Mouse (Mus musculus) embryonic facial prominence, embryonic 12.5 days (tissue): ENCODE measurements at regions not wholly inside any gene's neighbourhood (a gene's known extent, or its start where the extent isn't known, plus 50 kb on each side); places are given as distances from the start of the nearest gene placed in this dataset.

ENCODE experiments used
- ATAC-seq: fragments of 200-750 bp; cut with Nextera tagmentation; 2 replicates; pipeline ENCODE4 v1.8.0; 2017; ENCODE audit not compliant: insufficient number of reproducible peaks, insufficient read depth, low FRiP score, low TSS enrichment
- H3K27ac ChIP-seq: fragments of 300-500 bp; sonication (generic); 2 replicates; pipeline ENCODE4 v1.5.1; 2016; ENCODE audit warnings: mild to moderate bottlenecking
- H3K27me3 ChIP-seq: fragments of 300-500 bp; sonication (generic); 2 replicates; pipeline ENCODE4 v1.6.1; 2016; ENCODE audit warnings: mild to moderate bottlenecking, moderate library complexity
- H3K36me3 ChIP-seq: fragments of 300-500 bp; sonication (generic); 2 replicates; pipeline ENCODE4 v1.6.1; 2016; ENCODE audit warnings: mild to moderate bottlenecking
- H3K4me1 ChIP-seq: fragments of 300-500 bp; sonication (generic); 2 replicates; pipeline ENCODE4 v1.6.1; 2016
- H3K4me2 ChIP-seq: fragments of 300-500 bp; sonication (generic); replicated peaks from 2 replicates; pipeline ENCODE4 v1.6.1; 2016; ENCODE audit warnings: mild to moderate bottlenecking, moderate library complexity
- H3K4me3 ChIP-seq: fragments of 300-500 bp; sonication (generic); 2 replicates; pipeline ENCODE4 v1.5.1; 2016; ENCODE audit warnings: mild to moderate bottlenecking
- H3K9ac ChIP-seq: fragments of 300-500 bp; sonication (generic); 2 replicates; pipeline ENCODE4 v1.6.1; 2016; ENCODE audit warnings: mild to moderate bottlenecking, moderate library complexity
- H3K9me3 ChIP-seq: fragments of 300-500 bp; sonication (generic); 2 replicates; pipeline ENCODE4 v1.6.1; 2016; ENCODE audit warnings: mild to moderate bottlenecking, moderate library complexity
- WGBS: fragments of 180-500 bp; shearing (Covaris S2); methylation state at CpG from one replicate; pipeline ENCODE4 v1.1.7; 2016; 5-methylcytosine and 5-hydroxymethylcytosine counted together

DNA sequence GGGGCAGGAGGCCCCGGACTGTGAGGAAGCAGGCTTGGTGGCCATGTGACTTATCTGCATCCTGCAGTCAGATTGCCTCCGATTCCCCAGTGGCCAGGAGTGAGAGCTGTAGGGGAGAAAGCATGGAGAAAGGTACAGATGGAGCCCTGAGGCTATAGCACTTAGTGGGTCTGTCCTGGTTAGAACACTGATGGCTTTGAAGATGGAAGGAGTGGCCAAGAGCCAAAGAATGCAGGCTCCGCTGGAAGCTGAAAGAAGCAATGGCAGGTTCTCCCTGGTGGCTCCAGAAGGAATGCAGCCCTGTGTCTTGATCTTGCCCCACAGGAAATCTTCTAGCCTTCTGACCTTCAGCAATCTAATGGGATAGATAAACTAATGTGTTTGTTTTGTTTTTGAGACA, 926.3 kb downstream of the 4930447A16Rik start:
- Histone ChIP-seq H3K27me3 (no peaks in the 10 kb centered on the region), H3K36me3 (no peaks in the 10 kb centered on the region), H3K4me2 (no peak overlapping the region), H3K4me3 (no peak overlapping the region), H3K27ac (no peak overlapping the region), H3K4me1 (no peaks in the 10 kb centered on the region), H3K9me3 (0 out of 2 replicates have a peak, but pooled peaks cover 3% of the 10 kb centered on the region), H3K9ac (no peak overlapping the region)
- no peak for ATAC-seq
- 67% methylated on average over 3 of the region's 3 CpGs for whole genome bisulfite sequencing

DNA sequence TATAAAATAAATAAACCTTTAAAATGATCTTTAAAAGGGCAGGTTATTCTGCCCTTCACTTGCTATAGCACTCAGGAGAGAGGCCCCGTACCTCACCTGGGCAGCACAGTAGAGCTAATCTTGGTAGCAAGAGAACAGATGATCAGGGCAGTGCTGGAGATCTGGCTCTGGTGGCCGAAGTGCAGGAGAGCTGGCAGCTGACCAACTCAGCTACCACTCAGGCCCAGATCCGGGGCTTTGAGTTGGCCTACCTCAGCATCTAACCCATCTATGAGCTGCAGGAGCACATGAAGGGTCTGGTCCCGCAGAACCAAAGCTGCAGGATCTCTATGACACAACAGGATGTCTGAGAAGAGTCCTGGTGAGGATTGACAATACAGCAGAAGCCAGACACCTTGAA, 928.0 kb downstream of the 4930447A16Rik start:
- Histone ChIP-seq H3K4me3 (no peak overlapping the region), H3K9ac (no peak overlapping the region), H3K9me3 (no peaks in the 10 kb centered on the region), H3K4me1 (no peaks in the 10 kb centered on the region), H3K27me3 (no peaks in the 10 kb centered on the region), H3K36me3 (no peaks in the 10 kb centered on the region), H3K27ac (no peak overlapping the region), H3K4me2 (no peak overlapping the region)
- WGBS = 79% methylated on average over 4 of the region's 4 CpGs
- no peak for ATAC-seq

DNA sequence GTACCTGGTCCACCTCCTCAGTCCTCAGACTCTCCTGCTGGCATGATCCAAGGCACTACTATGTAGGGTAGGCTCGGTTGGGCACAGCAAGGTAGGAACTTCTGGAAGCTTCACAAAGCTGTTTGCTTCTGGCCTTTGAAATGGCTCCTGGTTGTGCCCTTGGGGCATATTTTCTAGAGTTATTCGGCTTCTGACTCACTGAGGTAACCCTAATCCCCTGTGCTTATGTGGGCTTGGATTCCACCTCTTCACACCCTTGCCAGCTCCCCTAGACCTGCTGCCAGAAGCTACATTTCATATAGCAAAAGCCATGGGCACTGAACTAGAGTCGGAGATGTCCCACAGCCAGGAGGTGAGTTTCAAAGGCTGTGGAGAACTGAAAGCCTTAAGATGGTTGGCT, 933.7 kb downstream of the 4930447A16Rik start:
- H3K9ac ChIP-seq = no peak overlapping the region
- ATAC-seq = no peak
- H3K4me2 ChIP-seq = no peak overlapping the region
- no peak overlapping the region for H3K4me3 ChIP-seq
- 79% methylated on average over 3 of the region's 3 CpGs for WGBS
- H3K27me3 ChIP-seq = no peaks in the 10 kb centered on the region
- H3K27ac ChIP-seq = no peak overlapping the region
- no peaks in the 10 kb centered on the region for H3K4me1 ChIP-seq
- no peaks in the 10 kb centered on the region for H3K9me3 ChIP-seq
- no peaks in the 10 kb centered on the region for H3K36me3 ChIP-seq

DNA sequence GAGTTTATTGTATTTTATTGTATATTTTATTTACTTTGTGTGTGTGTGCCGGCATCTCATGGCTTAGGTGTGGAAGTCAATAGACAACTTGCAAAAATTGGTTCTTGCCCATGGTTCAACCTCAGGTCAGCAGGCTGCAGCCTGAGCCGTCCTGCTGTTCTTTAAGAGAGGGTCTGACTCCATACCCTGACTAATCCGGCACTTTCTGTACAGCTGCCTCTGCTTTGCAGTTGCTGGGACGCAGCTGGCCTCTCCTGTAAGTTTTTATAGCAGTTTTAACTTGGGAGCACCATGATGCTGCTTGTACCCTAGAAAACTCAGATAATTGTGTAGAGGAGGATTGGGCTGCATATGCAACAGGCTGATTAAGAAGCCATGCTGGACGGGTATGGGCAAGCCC, 938.2 kb downstream of the 4930447A16Rik start:
- ATAC-seq = no peak
- WGBS = 78% methylated on average over 5 of the region's 5 CpGs

DNA sequence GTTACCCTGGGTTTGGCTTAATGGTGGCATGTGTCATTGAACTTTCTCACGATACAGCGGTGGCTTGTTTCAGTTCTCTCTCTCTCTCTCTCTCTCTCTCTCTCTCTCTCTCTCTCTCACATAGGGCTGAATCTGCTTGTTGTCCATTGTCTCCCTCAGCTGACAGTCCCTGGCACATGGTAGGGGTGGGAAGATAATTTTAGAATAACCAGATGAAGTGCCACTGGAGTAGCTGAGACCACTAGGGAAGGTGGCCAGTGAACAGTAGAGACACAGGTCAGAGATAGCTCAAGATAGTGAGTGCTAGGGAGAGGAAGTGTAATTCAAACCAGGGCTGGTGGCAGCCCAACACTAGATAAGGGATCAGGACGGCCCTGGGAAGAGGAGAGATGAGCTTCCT, 938.7 kb downstream of the 4930447A16Rik start:
- Histone ChIP-seq H3K4me3 (no peak overlapping the region), H3K27ac (no peak overlapping the region), H3K27me3 (no peaks in the 10 kb centered on the region), H3K4me1 (no peaks in the 10 kb centered on the region), H3K36me3 (no peaks in the 10 kb centered on the region), H3K9ac (no peak overlapping the region), H3K4me2 (no peak overlapping the region), H3K9me3 (no peaks in the 10 kb centered on the region)
- ATAC-seq = no peak
- WGBS = 71% methylated on average over 3 of the region's 3 CpGs

More for the DNA sequence above, 938.2 kb downstream of the 4930447A16Rik start:
- Histone ChIP-seq H3K36me3 (no peaks in the 10 kb centered on the region), H3K9me3 (no peaks in the 10 kb centered on the region), H3K9ac (no peak overlapping the region), H3K27ac (no peak overlapping the region), H3K4me3 (no peak overlapping the region), H3K4me1 (no peaks in the 10 kb centered on the region), H3K4me2 (no peak overlapping the region), H3K27me3 (no peaks in the 10 kb centered on the region)

DNA sequence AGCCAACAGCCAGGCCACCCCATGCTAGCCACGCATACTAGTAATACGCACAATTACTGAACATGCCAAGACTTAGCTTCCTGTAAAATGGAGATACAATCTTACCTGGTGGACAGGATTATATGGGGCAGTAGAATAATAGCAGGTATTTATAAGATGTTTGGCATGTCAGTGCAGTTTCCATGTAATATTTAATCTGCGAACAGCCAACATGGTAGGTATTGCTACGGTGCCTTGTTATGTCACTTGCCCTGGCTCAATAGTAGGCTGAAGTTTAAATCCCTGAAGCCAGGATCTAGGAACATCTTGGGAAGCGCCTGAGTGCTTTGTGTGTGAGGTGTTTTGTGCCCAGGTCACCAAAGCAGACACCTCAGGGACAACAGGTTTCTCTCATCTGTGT, 942.3 kb downstream of the 4930447A16Rik start:
- Histone ChIP-seq H3K4me2 (no peak overlapping the region), H3K4me1 (no peaks in the 10 kb centered on the region), H3K27ac (no peak overlapping the region), H3K27me3 (no peaks in the 10 kb centered on the region), H3K9me3 (no peaks in the 10 kb centered on the region), H3K9ac (no peak overlapping the region), H3K4me3 (no peak overlapping the region), H3K36me3 (no peaks in the 10 kb centered on the region)
- ATAC-seq = no peak
- WGBS = 90% methylated on average over 5 of the region's 5 CpGs

DNA sequence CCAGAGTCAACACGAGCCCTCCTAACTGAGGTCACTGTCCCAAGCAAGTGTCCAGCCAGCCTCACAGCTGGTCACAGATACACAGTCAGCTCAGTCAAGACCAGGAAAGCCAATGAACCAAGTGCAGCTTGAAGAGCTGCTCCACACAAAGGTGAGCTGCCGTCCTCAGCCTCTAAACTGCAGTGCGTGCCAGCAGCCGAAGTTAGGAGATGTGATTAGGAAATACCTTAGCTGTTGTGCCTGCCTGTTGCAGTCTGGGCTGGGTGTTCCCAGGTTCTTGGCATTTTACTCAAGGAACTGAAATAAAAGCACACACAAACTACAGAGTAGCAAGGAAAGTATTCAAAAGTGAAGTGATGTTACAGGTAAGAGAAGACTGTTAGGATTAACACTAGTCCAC, 942.9 kb downstream of the 4930447A16Rik start:
- H3K4me3 ChIP-seq = no peak overlapping the region
- H3K27ac ChIP-seq = no peak overlapping the region
- no peaks in the 10 kb centered on the region for H3K9me3 ChIP-seq
- no peaks in the 10 kb centered on the region for H3K36me3 ChIP-seq
- H3K4me2 ChIP-seq = no peak overlapping the region
- ATAC-seq = no peak
- H3K27me3 ChIP-seq = no peaks in the 10 kb centered on the region
- no peaks in the 10 kb centered on the region for H3K4me1 ChIP-seq
- H3K9ac ChIP-seq = no peak overlapping the region
- WGBS = 78% methylated on average over 4 of the region's 4 CpGs

DNA sequence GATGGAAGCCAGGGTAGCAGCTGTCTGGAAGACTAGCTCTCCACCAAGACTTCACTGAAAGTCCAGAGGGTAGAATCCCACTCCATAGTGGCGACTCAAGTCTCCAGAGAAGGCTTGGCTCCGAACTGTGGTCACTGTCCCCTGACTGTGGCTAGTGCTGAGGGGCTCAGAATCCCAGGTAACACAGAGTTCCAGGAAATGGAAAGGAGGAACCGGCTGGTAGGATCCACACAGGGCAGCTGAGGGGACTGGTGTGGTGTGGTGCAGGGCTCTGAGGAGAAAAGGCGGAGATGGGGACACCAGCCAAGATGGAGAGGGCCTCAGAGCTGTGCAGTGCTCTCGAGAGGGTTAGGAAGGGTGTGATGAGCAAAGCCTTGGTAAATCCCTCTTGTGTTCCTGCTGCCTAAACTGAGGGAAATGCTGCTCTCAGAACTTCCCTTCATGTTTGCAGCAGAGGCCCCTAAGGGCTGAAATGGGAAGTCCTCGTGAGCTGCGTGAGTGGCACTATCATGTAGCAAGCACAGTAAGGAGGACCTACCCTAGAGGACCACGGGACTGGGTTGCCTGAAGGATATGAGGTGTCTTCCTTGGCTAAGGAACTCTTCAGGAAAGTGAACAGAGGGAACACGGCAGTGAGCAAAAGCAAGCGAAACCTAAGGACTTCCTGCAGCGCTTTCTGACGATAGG, 946.2 kb downstream of the 4930447A16Rik start:
- Histone ChIP-seq H3K4me3 (no peak overlapping the region), H3K36me3 (no peaks in the 10 kb centered on the region), H3K4me1 (no peaks in the 10 kb centered on the region), H3K27ac (no peak overlapping the region), H3K9me3 (no peaks in the 10 kb centered on the region), H3K4me2 (no peak overlapping the region), H3K9ac (no peak overlapping the region), H3K27me3 (no peaks in the 10 kb centered on the region)
- WGBS = 76% methylated on average over 12 of the region's 12 CpGs
- no peak for ATAC-seq

DNA sequence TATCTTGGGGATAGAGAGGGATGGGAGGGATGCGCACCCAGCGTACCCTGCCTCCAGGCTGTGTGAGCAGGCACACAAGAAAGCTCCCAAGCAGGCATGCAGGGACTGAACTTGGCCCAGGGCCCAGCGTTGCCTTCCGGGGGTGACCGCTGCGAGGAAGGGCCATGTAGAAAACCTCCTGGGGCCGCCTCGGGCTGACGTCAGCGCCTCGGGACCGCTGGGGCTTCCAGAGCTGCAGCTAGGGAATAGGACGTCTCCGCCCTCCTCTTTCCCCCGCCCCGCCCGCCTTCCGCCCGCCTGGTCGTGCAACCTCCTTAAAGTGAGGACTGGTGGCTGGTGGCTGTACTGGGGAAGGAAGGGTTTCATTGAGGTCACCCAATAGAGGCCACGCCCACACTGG, 948.4 kb downstream of the 4930447A16Rik start:
- peak; percentile 73 for ATAC-seq
- Histone ChIP-seq H3K9ac (0 out of 2 replicates have a peak overlapping the region, but pooled peaks have one; percentile 24), H3K27ac (no peak overlapping the region)

DNA sequence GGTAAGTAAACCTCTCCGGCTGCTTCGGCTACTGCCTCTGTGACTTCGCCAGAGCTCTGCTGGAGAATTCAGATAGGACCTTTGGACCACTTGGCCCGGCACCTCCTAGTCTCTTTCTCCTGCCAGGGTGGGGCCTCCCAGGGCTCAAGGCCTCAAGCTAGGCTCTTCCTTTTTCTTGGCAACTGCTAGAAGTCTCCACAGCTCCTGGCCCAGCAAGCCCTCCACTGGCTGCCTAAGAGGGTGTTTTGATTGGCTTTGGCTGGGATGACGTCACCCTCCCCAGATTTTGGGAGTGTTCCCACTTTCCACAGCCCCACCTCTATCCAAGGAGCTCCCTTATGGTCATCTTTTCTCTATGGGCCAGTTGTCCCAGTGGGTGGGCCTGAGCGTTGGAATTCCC, 949.4 kb downstream of the 4930447A16Rik start:
- Histone ChIP-seq H3K27ac (no peak overlapping the region), H3K4me1 (no peaks in the 10 kb centered on the region), H3K4me2 (no peak overlapping the region), H3K4me3 (no peak overlapping the region), H3K27me3 (no peaks in the 10 kb centered on the region), H3K9me3 (no peaks in the 10 kb centered on the region), H3K36me3 (no peaks in the 10 kb centered on the region), H3K9ac (no peak overlapping the region)
- 81% methylated on average over 6 of the region's 6 CpGs for WGBS
- no peak for ATAC-seq

More for the DNA sequence above, 948.4 kb downstream of the 4930447A16Rik start:
- WGBS = 5% methylated on average over 21 of the region's 21 CpGs
- H3K4me1 ChIP-seq = no peaks in the 10 kb centered on the region
- no peaks in the 10 kb centered on the region for H3K27me3 ChIP-seq
- no peaks in the 10 kb centered on the region for H3K36me3 ChIP-seq
- H3K9me3 ChIP-seq = no peaks in the 10 kb centered on the region
- H3K4me3 ChIP-seq = peak overlapping the region; percentile 24
- peak overlapping the region; percentile 52 for H3K4me2 ChIP-seq

DNA sequence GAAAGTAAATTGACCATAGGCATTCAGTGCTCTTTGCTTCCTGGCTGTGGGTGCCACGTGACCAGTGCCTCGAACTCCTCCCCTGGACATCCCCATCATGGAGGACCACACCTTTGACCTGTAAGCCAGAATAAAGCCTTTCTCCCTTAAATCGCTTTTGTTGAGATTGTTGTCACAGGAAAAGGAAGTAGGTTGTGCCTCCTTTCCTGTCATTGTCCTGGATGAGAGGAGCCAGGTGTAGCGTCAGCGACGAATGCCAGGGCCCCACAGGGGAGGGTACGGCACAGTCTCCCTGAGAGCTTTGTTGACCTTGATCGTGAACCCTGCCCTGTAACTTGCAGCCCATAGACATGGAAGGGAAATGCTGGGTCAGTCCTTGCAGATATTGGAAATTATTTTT, 952.8 kb downstream of the 4930447A16Rik start:
- Histone ChIP-seq H3K27me3 (no peaks in the 10 kb centered on the region), H3K36me3 (no peaks in the 10 kb centered on the region), H3K9me3 (no peaks in the 10 kb centered on the region), H3K4me3 (no peak overlapping the region), H3K27ac (no peak overlapping the region), H3K4me1 (no peaks in the 10 kb centered on the region), H3K9ac (no peak overlapping the region), H3K4me2 (no peak overlapping the region)
- ATAC-seq = no peak
- WGBS = 83% methylated on average over 8 of the region's 8 CpGs

DNA sequence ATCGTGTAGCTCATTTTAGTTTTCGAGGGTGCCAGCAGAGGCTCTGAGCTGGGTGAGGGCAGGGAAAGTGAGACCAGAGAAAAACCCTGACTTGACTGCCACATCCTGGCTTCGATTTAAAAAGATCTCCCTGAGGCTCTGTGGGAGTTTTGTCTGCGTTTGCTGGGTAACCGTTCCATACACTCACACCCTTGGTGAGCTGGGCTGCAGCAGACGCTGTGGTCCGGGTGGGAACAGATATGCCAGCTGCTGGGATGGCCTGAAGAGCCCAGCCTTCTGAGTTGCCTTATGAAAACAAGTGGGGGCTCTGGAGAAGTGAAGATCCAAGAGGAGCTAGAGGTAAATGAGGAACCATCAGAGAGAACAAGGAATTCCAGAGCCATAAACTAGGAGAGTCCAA, 962.3 kb downstream of the 4930447A16Rik start:
- 68% methylated on average over 7 of the region's 7 CpGs for WGBS
- H3K27ac ChIP-seq = no peak overlapping the region
- peaks cover 6% of the 10 kb centered on the region for H3K4me1 ChIP-seq
- no peak for ATAC-seq
- no peaks in the 10 kb centered on the region for H3K36me3 ChIP-seq
- H3K27me3 ChIP-seq = no peaks in the 10 kb centered on the region
- H3K9ac ChIP-seq = no peak overlapping the region
- H3K9me3 ChIP-seq = no peaks in the 10 kb centered on the region
- no peak overlapping the region for H3K4me2 ChIP-seq
- H3K4me3 ChIP-seq = no peak overlapping the region
